Mouse (Mus musculus) heart, embryonic 14.5 days (tissue): Measurements from ENCODE around the gene Scd4. TPM values are rescaled to one million over a fixed set of nuclear protein-coding genes. Genes with fewer than 3 reads are reported as not detected.

Experiments
- ATAC-seq: fragments of 200-750 bp; cut with Nextera tagmentation; 2 replicates; pipeline ENCODE4 v1.8.0; 2017; ENCODE audit warnings: low read depth, moderate TSS enrichment; ENCODE audit not compliant: insufficient number of reproducible peaks, insufficient read depth, low FRiP score
- H3K27ac ChIP-seq, 2 experiments: fragments of 200-500 bp in 1 of 2; fragments of 300-500 bp in 1 of 2; sonication (generic) in 1 of 2; replicated peaks in 1 of 2; 2 replicates each; pipeline ENCODE4 v1.5.1; 2012 to 2014; ENCODE audit warnings: low read depth in 2 of 2, low read length in 2 of 2, control low read depth in 1 of 2, mild to moderate bottlenecking in 1 of 2, mixed read lengths in 1 of 2; ENCODE audit not compliant: control insufficient read depth in 1 of 2, insufficient read depth in 1 of 2
- H3K27me3 ChIP-seq: fragments of 300-500 bp; sonication (generic); 2 replicates; pipeline ENCODE4 v1.6.1; 2014; ENCODE audit warnings: mild to moderate bottlenecking, low read length, control low read depth; ENCODE audit not compliant: control insufficient read depth, insufficient read depth
- H3K36me3 ChIP-seq: fragments of 300-500 bp; sonication (generic); 2 replicates; pipeline ENCODE4 v1.6.1; 2014; ENCODE audit warnings: mild to moderate bottlenecking, control low read depth, low read length, mixed read lengths; ENCODE audit not compliant: control insufficient read depth, insufficient read depth
- H3K4me1 ChIP-seq, 2 experiments: fragments of 200-500 bp in 1 of 2; fragments of 300-500 bp in 1 of 2; sonication (generic) in 1 of 2; 2 replicates each; pipeline ENCODE4 v1.6.1; 2012 to 2014; ENCODE audit warnings: low read length in 2 of 2, control low read depth in 1 of 2, mixed read lengths in 1 of 2; ENCODE audit not compliant: control insufficient read depth in 2 of 2, insufficient read depth in 2 of 2
- H3K4me2 ChIP-seq: fragments of 300-500 bp; sonication (generic); 2 replicates; pipeline ENCODE4 v1.6.1; 2014; ENCODE audit warnings: mild to moderate bottlenecking, low read length
- H3K4me3 ChIP-seq, 2 experiments: fragments of 200-500 bp in 1 of 2; fragments of 300-500 bp in 1 of 2; sonication (generic) in 1 of 2; 2 replicates each; pipeline ENCODE4 v1.5.1; 2012 to 2014; ENCODE audit warnings: low read length in 2 of 2, mild to moderate bottlenecking in 2 of 2, control low read depth in 1 of 2, low read depth in 1 of 2, moderate library complexity in 1 of 2; ENCODE audit not compliant: control insufficient read depth in 1 of 2, insufficient read depth in 1 of 2
- H3K9ac ChIP-seq: fragments of 300-500 bp; sonication (generic); 2 replicates; pipeline ENCODE4 v1.6.1; 2014; ENCODE audit warnings: mild to moderate bottlenecking, low read length
- H3K9me3 ChIP-seq: fragments of 300-500 bp; sonication (generic); 2 replicates; pipeline ENCODE4 v1.6.1; 2016; ENCODE audit warnings: low read length, control low read depth; ENCODE audit not compliant: control insufficient read depth
- WGBS: fragments of 180-500 bp; shearing (Covaris S2); extraction: QIAGEN DNeasy Blood & Tissue Kit; methylation state at CpG from one replicate; pipeline ENCODE4 v1.1.7; 2014; 5-methylcytosine and 5-hydroxymethylcytosine counted together
- polyA plus RNA-seq: library from polyadenylated mRNA; unstranded; fragments of >200 nt; fragmentation: Nextera tagmentation; extraction: Ambion mirVana; gene quantifications from 2 replicates; pipeline ENCODE4 v1.2.1, GENCODE M21; 2014

Scd4 gene
- polyA plus RNA-seq, 1 experiment from 2014 or later: 2.1 TPM

DNA sequence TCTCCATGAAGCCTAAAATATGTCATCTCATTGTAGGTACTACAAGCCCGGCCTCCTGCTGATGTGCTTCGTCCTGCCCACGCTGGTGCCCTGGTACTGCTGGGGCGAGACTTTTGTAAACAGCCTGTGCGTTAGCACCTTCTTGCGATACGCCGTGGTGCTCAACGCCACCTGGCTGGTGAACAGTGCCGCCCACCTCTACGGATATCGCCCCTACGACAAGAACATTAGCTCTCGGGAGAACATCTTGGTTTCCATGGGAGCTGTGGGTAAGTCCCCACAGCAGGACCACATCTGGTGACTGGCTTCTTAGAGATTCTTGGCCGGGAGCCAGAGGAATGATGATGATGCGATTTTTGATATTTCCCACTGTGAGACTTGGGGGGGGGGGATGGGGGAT lies 31.7 kb upstream of the Scd4 start:
- ATAC-seq: no peak
- Histone ChIP-seq H3K27ac (no peak overlapping the region), H3K27me3 (no peaks in the 10 kb centered on the region), H3K9ac (no peak overlapping the region), H3K4me3 (no peak overlapping the region), H3K4me1 (peaks cover 29 to 52% of the 10 kb centered on the region in 2 experiments), H3K36me3 (peaks cover 100% of the 10 kb centered on the region), H3K4me2 (no peak overlapping the region), H3K9me3 (no peaks in the 10 kb centered on the region)
- 83% methylated on average over 16 of the region's 16 CpGs for WGBS

DNA sequence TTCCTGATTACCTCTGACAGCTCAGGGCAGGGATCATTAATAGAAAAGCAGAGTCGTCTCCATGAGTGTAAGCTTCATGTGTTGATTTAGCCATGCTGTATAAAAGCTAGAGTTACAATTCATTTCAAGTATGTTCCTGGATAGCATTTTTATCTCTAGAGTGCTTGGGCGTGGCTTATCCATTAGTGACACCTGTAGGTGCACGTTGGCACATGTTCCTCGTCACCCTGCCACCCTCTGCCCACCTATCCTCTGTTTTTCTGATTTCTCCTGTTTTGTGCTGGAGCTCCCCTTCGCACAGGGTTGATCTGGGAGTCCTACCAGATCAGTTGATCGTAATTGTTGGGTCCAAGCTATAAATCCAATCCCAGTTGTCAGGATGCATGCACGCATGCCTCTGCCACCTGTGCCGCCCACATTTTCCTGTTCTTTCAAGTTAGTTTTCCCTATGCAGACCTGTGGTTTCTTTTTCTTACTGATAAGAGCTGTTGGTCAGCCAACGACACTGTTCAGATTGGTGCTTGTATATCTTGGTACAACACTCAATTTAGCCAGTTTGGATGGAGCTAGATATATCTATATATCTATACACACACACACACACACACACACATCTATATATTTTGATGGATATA lies 31.1 kb upstream of the Scd4 start:
- H3K27me3 ChIP-seq: no peaks in the 10 kb centered on the region
- H3K9me3 ChIP-seq: no peaks in the 10 kb centered on the region
- H3K36me3 ChIP-seq: peaks cover 100% of the 10 kb centered on the region
- no peak for ATAC-seq
- H3K4me2 ChIP-seq: no peak overlapping the region
- WGBS: 79% methylated on average over 9 of the region's 9 CpGs
- peaks cover 25 to 46% of the 10 kb centered on the region in 2 experiments for H3K4me1 ChIP-seq
- H3K27ac ChIP-seq: no peak overlapping the region
- H3K9ac ChIP-seq: no peak overlapping the region
- no peak overlapping the region for H3K4me3 ChIP-seq

DNA sequence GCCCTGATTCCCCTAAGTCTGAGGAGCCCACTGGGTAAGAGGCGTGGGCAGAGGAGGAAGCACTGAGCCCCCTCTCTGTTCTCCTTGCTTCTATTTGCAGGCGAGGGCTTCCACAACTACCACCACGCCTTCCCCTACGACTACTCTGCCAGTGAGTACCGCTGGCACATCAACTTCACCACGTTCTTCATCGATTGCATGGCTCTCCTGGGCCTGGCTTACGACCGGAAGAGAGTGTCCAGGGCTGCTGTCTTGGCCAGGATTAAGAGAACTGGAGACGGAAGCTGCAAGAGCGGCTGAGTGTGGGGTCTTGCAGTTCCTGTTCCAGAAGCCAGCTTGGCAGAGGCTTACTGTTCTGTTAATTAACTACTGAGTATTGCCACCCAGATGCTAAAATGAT lies 30.0 kb upstream of the Scd4 start:
- 86% methylated on average over 11 of the region's 11 CpGs for WGBS
- Histone ChIP-seq H3K27me3 (no peaks in the 10 kb centered on the region), H3K36me3 (peaks cover 100% of the 10 kb centered on the region), H3K9me3 (no peaks in the 10 kb centered on the region), H3K4me3 (no peak overlapping the region), H3K27ac (no peak overlapping the region), H3K4me2 (no peak overlapping the region), H3K4me1 (peaks cover 16 to 35% of the 10 kb centered on the region in 2 experiments), H3K9ac (no peak overlapping the region)
- ATAC-seq: no peak

DNA sequence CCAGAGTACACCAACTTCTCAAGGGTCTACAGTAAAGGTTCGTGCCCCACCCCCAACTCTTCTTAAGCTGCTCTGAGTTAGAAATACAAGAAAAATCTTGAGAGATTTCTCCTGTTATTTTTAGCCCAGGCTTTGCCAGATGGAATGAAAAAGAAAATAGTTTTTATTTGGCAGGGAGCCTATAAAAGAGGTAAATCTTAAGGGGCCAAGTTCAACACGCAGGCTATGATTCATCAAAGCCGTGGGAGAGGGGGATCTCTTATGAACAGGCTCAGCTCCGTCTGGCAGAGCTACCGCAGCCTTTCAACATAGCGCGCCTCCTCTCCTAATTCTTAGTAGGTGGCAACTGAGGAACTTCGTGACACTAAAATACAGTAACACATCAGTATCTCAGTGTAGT lies 29.4 kb upstream of the Scd4 start:
- no peak overlapping the region for H3K9ac ChIP-seq
- WGBS: 72% methylated on average over 8 of the region's 8 CpGs
- peaks cover 100% of the 10 kb centered on the region for H3K36me3 ChIP-seq
- no peak overlapping the region for H3K4me3 ChIP-seq
- H3K27me3 ChIP-seq: no peaks in the 10 kb centered on the region
- ATAC-seq: no peak
- no peak overlapping the region for H3K4me2 ChIP-seq
- H3K27ac ChIP-seq: no peak overlapping the region
- H3K9me3 ChIP-seq: no peaks in the 10 kb centered on the region
- peaks cover 13 to 29% of the 10 kb centered on the region in 2 experiments for H3K4me1 ChIP-seq

DNA sequence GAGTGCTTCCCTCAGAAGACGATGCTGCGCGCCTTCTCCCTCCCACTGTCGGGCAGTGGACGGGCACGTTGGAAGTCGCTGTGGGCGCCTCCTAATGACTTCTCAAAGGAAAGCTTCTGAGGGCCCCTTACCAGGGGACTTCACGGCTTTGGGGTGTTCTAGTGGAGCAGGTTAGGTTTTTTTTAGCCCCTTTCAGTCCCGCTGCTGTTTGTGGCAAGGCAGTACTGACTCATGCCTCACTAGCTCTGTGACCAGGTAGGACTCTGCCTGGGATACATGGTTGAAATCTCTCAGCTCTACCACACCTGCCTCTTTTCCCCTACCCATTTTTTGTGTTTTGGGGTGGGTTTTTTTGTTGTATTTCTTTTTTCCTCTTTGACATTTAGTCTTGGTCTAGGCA lies 28.5 kb upstream of the Scd4 start:
- Histone ChIP-seq H3K27me3 (no peaks in the 10 kb centered on the region), H3K4me2 (no peak overlapping the region), H3K36me3 (peaks cover 99% of the 10 kb centered on the region), H3K27ac (no peak overlapping the region), H3K9ac (no peak overlapping the region), H3K4me1 (peaks cover 7 to 20% of the 10 kb centered on the region in 2 experiments; a peak in 3 of 4 replicates), H3K9me3 (no peaks in the 10 kb centered on the region), H3K4me3 (no peak overlapping the region)
- ATAC-seq: no peak
- 83% methylated on average over 10 of the region's 10 CpGs for WGBS

DNA sequence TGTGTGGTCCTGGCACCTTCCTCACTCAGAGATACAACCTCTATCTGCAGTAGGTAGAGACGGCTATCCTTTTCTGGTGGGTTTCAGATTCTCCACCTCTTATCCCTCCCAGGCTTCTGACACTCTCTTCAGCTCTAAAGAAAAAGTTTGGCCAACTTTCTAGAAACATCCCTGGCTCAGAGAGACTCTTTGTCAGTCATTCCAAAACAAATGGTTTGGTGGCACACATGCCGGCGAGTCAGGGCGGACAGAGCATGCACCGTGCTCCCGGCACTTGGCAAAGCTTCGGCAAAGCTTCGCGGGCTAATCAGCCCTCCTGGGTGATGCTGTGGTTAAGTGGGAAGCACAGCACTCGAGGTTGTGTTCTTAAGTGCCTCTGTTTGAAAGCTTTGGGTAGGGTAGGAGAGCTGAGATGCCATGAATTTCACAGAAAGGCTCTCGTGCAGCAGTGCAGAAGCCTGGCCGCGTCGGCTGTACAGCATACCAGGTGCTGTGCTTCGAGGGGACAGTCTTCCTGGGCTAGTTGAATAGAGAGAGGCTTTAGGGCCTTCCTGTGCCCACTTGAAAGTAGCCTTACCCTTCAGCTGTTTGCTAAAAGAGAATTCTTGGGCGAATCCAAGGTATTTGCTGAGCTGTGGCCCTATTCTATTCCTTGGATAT lies 27.9 kb upstream of the Scd4 start:
- Histone ChIP-seq H3K4me2 (no peak overlapping the region), H3K36me3 (peaks cover 94% of the 10 kb centered on the region), H3K9ac (no peak overlapping the region), H3K4me3 (no peak overlapping the region), H3K4me1 (peaks cover 5 to 15% of the 10 kb centered on the region in 2 experiments; a peak in 3 of 4 replicates), H3K27ac (no peak overlapping the region), H3K27me3 (no peaks in the 10 kb centered on the region), H3K9me3 (no peaks in the 10 kb centered on the region)
- 85% methylated on average over 16 of the region's 16 CpGs for WGBS
- ATAC-seq: no peak

DNA sequence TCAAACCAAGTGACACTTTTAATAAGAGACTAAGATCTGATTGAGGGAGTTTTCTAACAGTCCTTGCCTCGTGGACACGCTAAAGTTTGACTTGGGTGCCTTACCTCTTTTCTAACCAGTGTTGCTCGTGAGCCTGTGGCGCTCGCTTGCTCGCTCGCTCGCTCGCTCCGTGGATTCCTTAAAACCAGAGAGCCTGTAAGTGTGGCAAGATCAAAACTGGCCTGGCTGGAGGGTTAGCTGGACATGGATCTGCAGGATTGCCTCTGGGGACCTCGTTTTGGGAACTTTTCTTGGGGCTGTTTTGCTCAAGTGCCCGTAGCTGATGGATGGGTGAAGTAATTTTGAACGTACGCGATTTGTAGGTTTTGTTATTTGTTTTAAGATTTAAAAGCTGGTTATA lies 27.2 kb upstream of the Scd4 start:
- Histone ChIP-seq H3K4me3 (no peak overlapping the region), H3K4me1 (peaks cover 2 to 8% of the 10 kb centered on the region in 2 experiments; a peak in 3 of 4 replicates), H3K36me3 (peaks cover 87% of the 10 kb centered on the region), H3K27me3 (no peaks in the 10 kb centered on the region), H3K27ac (no peak overlapping the region), H3K9me3 (no peaks in the 10 kb centered on the region), H3K9ac (no peak overlapping the region), H3K4me2 (no peak overlapping the region)
- no peak for ATAC-seq
- 92% methylated on average over 15 of the region's 15 CpGs for WGBS
